Mouse (Mus musculus): ENCODE results near the gene Vmn1r215.
"Not testable (repeated sequence)": the region's sequence is repeated elsewhere in the genome, so short reads cannot be mapped to it uniquely, and the experiment has no call there.

The Vmn1r215 gene

DNA sequence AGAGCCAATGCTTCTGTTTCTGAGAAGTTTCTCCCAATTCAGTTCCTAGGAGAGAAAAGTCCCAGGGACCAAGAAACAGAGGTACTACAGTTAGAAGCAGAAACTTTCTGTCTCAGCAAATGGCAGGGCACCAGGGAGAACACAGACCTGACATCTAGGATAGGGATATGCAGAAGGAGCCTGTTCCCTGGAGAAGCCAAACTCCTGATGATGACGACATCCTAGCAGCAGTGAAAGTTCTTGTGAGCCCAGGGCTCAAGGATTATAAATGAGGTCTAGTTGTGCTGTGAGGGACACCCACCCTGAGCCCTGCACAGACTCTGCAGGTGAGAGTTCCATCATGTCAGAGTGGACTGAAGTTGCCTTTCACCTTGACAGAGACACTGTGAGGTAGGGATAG, at the start of gene Vmn1r215:
Gene Vmn1r215, plus strand, starts transcription at position 301 of the 400 bp plus-strand sequence.
- DNase-seq (ENCODE audit: low read depth), result no peak

DNA sequence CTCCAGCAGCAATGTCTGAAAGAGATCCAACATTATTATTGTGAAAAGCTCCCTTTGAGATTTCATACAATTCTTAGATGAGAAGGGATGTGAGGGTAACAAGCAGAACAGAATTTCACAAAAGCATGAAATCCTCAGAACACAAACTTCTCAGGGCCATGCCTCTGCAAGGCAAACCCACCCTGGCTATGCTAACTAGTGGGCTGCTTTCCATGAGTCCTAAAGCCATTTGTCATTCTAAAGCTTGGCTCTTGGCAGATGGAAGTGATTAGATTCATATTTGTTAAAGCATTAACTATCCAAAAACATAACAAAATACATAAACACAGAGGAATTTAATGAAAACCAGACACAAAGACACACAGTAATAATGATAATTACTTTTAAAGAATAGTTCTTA, 49.7 kb upstream of the Vmn1r215 start:
- no peak for DNase-seq (ENCODE audit: low read depth)

DNA sequence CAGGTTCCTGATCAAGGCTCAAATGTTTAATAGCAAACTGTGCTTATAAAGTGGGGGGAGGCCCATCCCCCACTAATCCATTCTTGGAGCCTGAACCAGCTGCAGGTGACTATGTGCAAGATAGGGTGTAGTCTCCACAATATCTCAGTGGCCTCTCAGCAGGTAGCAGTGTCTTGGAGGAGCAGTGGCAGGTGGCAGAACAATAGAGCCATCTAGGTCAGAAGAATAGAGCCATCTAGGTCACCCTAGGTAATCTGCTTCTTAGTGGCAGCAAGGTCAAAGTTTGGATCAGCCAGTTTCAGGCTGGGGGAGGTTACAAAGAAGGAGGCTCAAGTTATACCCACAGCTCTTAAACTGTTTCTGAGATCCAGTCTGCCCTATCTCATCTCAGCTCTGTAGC, 43.0 kb upstream of the Vmn1r215 start:
- no peak for DNase-seq (ENCODE audit: low read depth)

GRCm38 (mm10) chr13:23030118-23030517, 37.7 kb upstream of the Vmn1r215 start, which contains the start of gene Vmn1r214:
TSS of gene Vmn1r214 (plus strand) at chr13:23030418.
- no peak for DNase-seq (ENCODE audit: low read depth)

- DNase-seq (ENCODE audit: low read depth), result no peak
These were observed 10.0 kb upstream of the Vmn1r215 start for GRCm38 (mm10) chr13:23057778-23058177.

DNA sequence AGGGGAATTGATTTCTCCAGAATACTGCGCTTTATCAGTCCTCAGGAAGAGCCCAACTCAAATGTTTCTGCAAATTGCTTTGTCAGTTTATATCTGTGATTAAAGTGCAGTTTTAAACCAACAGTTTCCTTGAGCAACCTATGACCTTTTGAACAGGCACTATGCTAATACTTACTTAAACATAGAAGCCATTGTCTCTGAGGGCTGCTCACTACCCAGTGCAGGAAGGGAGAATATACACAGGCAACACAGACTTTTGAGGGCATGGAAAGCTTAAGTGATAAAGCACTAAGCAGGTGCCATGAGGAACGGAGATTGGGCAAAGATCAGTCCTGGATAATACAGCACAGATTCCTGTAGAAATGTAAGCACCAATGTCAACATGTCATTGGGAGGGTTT, 1.5 kb downstream of the Vmn1r215 start:
- DNase-seq (ENCODE audit: low read depth), result no peak

DNA sequence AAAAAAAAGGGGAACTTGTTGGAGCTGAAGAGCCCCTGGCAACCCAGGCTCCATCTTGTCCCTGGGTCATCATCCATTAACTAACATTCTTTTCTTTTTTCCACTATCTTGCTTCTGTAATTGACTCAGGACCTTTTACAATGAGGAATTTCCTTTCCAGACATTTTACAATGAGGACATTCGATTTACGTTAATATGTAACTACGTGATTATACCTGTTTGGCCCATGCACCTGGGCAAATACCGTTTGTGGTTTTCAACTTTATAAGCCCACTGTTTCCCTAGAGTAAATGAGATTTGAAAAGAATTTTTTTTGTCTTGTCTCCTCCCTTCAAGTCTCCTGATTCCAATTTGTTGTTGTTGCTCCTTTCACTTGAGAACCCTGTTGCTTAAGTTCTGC, 26.6 kb downstream of the Vmn1r215 start:
- DNase-seq (ENCODE audit: low read depth), result no peak

- DNase-seq (ENCODE audit: low read depth), result not testable (repeated sequence)
These were observed 50.3 kb downstream of the Vmn1r215 start, which contains the start of gene Vmn1r217 for GRCm38 (mm10) chr13:23118126-23118525. TSS of gene Vmn1r217 (minus strand) at chr13:23118226.

DNA sequence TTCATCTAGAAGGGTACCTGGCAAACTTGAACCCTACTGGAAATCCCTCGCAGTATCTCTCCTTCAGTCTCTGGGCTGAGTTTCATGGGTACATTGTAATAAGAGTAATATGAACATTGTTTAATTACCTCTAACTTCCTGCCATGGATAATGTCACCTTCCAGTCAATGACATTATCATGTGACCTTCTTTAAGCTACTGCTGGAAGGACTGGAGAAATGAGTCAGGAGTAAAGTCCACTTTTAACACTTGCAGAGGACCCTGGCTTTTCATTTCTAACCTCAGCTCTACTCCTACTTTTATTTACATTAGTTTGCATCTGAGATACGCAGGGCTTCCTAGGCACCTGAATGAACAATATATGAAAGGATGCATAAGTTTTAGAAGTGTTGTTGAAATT, 52.8 kb downstream of the Vmn1r215 start:
- no peak for DNase-seq (ENCODE audit: low read depth)
